Mouse (Mus musculus) kidney, postnatal 14 days (tissue): ENCODE data around the gene Fry.
A peak's percentile ranks its signal among the peaks of the same experiment; 100 is the strongest.

Source experiments
- DNase-seq: peaks from one replicate; pipeline ENCODE4 v3.0.0; 2022; ENCODE audit warnings: mixed read lengths

The Fry gene

GRCm38 (mm10) chr5:150176251-150177015 lies 58.0 kb downstream of the Fry start:
- DNase-seq = no peak

GRCm38 (mm10) chr5:150177757-150178156 lies 59.3 kb downstream of the Fry start:
- no peak for DNase-seq

- DNase-seq = no peak
Measured at GRCm38 (mm10) chr5:150178194-150178801, 59.9 kb downstream of the Fry start.

- no peak for DNase-seq
Measured at GRCm38 (mm10) chr5:150180985-150181607, 62.7 kb downstream of the Fry start.

GRCm38 (mm10) chr5:150184959-150185358 lies 66.5 kb downstream of the Fry start:
- DNase-seq = no peak

DNA sequence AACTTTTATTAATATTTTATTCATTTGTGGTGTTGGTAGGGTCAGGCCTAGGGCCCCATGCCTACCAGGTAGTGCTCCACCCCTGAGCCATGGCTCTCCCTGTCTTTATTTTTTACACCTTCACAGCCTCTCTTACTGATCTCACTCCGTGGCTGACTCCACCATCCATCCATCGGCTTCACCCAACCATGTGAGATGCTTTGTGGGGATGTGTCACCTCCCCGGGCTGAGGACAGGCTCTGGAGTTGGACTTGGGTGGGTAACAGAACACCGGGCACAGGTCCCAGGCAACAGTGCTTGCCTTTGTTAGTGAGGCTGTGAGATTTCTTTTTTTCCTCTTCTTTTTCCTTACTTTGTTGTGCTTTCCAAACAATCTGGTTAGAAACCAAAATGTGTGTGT lies 67.7 kb downstream of the Fry start:
- no peak for DNase-seq

GRCm38 (mm10) chr5:150186676-150187075 lies 68.2 kb downstream of the Fry start:
- no peak for DNase-seq

DNA sequence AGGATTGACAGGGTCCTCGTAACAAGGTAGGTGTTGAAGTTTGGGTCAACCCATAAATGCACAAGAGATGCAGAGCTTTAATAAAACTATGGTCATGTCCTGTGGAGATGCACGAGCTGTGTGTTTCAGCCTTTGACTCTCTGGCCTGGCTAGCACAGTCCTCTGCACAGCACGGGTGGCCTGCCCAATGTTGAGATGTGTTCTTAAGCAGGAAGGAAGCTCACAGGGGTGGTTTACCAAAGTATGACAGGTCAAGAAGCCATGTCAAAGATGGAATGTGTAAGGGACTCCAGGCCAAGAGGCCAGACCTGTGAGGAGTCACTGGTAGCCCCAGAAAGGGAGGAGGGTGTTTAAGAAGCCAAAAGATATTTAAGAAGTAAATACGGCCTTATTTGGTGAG lies 69.6 kb downstream of the Fry start:
- no peak for DNase-seq

DNA sequence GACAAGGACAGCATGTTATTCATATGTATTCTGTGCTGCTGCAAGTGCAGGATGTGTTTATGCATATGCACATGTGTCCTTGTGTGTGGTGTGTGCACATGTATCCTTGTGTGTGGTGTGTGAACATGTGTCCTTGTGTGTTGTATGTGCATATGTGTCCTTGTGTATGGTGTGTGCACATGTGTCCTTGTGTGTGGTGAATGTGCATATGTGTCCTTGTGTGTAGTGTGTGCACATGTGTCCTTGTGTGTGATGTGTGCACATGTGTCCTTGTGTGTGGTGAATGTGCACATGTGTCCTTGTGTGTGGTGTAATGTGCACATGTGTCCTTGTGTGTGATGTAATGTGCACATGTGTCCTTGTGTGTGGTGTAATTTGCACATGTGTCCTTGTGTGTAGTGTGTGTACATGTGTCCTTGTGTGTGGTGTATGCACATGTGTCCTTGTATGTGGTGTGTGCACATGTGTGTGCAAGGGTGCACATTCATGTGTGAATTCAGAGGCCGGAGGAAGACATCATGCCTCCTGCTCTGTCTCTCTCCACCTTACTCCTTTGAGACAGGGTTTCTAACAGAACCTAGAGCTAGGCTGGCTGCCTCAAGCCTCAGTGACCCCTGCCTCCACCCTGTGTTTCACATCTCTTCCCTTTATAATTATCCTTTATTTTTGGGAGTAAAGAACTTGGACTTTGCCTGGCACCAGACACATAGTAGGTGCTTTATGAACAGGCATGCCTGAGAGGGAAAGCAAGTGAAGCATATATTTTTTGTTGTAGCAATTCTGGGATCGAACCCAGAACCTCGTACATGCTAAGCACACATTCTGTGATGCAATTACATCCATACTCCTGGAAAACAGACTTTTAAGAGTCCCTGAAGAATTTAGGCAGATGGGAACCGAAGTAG lies 72.3 kb downstream of the Fry start:
- no peak for DNase-seq

- DNase-seq = peak; percentile 87
Measured at GRCm38 (mm10) chr5:150195514-150196210, 77.2 kb downstream of the Fry start.

- peak; percentile 77 for DNase-seq
Measured at GRCm38 (mm10) chr5:150196211-150196585, 77.8 kb downstream of the Fry start.

DNA sequence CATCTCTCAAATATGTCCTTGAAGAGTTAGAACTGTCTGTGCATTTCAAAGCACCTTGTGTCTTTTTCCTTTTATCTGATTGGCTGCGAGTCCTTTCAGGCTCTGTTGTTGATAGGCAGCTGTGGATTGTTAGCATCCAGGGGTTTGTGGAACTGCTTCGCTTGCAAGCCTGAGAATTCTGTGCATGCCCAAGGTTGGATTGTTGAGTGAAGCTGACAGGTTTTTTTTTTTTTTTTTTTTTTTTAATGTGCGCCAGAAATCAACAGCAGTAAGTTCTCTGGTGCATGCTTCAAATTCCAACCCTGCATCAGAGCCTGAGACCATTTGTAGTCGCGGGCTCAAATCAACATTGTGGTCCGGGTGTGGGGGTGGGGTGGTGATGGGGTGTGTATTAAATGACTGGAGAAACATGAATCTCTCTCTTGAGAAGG lies 78.5 kb downstream of the Fry start:
- peak; percentile 51 for DNase-seq

DNA sequence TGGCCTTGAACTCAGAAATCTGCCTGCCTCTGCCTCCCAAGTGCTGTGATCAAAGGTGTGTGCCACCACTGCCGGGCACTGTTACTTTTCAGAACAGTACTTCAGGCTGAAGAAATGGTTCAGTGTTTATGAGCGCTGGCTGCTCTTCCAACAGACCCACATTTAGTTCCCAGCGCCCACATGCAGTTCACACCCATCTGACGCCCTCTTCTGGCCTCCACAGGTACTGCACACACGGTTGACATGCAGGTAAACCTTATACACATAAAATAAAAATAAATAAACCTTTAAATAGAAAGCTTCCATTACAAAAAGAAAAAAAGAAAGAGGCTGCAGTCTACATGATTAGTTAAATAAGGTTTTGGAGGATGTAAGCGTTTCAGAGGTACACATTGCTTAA lies 88.3 kb downstream of the Fry start:
- no peak for DNase-seq

DNA sequence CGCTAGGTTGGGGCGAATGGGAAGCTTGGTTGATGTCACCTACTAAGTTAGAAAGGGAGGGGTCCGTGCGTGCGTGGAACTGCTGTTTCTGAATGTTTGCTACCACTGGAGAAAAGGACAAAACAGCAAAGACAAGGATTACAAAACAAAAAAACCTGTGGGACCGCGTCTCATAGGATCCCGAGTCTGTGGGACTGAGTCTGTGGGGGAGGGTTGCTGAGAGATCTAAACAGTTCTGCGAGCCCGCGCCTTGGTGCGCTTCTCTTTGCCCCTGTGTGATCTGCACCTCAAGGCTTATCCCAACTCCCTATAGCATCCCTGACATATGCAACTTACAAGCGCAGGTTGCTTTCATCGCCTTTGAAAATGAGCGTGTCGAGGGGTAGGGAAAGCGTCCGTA lies 89.2 kb downstream of the Fry start:
- DNase-seq = no peak

DNA sequence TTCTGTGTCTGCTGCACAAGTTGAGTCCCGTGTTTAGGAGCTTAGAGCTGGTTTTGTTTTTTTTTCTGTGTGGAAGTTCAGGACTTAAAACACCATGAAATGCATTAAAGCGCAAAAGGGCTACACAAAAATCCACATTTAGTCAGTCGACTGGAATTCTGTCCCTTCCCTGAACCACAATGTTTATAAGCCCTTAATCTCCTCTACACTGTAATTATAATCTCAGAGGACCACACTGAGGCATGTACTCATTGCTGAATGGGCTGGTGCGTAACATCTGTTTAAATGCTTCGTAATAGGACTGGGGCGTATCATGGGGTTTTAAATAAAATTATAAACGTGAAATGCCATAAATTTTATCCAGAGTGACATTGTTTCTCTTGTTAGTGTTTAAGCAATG lies 89.6 kb downstream of the Fry start:
- DNase-seq = no peak

DNA sequence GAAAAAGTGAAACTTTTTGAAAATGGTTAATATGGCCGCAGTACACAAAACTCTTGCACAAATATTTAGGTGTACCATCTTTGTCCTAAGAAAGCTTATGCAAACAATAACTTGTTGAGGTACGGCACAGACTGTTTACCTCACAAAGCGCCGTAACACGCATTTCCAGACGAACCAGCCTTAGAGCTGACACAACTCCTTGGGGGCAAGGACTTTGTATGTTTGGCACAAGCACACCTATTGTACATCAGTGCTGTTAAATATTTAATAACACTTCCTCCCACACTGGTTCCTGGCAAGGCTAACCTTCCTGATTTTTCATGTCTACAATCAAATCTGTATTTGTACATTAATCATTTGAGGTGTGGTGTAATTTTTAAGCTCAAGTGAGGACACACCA lies 95.6 kb downstream of the Fry start:
- DNase-seq = no peak

DNA sequence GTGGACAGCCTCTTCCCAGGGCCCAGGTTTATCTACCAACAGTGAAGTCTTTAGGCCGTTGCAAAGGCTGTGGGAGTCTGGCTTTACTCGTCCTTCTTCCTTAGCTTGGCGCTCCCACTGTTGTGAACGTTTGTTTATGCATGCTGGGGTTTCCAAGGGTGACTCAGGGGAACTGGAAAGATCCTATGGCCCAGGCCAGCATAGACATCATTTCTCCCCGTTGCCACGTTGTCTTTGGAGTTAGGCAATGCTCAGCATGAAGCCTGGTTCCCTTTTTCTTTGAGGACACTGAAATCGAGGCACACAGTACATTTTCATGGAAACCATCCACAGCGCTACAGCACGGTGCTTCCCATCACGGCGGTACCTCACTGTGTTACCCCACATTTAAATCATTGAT lies 97.6 kb downstream of the Fry start:
- no peak for DNase-seq

DNA sequence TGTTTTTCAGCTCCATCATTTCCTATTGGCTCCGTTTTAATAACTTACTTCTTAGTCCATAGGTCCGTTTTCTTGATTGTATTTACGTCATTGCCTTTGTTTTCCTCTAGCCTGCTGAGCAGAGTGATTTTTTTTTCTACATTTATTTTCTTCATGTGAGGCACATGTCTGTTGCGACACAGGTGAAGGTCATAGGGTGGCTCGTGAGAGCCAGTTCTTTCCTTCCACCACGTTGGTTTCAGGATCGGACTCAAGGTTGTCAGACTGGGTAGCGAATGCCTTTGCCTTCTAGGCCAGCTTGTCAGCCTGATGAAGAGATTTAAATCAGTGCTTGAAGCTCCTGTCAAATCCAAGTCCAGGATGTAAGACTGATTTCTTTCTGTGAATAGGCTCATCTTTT lies 101.0 kb downstream of the Fry start:
- no peak for DNase-seq

GRCm38 (mm10) chr5:150220333-150220732 lies 101.9 kb downstream of the Fry start:
- peak; percentile 35 for DNase-seq

DNA sequence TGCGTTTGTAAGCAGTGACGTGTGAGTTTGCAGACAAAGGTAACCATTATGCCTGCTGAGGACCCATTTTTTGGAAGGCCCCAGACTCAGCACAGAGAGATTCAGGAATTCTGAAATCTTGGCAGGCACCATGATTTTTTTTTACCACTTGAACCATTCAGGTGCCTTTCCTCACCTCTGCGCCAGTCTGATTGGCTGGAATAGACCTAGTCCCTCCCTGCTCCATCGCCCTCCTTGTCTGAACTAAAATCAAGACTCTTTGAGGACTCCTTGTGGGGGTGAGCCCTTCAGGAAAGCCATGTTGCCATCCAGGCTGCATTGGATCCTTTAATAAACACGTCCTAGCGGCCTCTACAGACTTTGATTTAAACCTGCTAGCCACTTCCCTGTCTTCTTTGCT lies 103.4 kb downstream of the Fry start:
- no peak for DNase-seq

- DNase-seq = no peak
Measured at GRCm38 (mm10) chr5:150223546-150224239, 105.2 kb downstream of the Fry start.

DNA sequence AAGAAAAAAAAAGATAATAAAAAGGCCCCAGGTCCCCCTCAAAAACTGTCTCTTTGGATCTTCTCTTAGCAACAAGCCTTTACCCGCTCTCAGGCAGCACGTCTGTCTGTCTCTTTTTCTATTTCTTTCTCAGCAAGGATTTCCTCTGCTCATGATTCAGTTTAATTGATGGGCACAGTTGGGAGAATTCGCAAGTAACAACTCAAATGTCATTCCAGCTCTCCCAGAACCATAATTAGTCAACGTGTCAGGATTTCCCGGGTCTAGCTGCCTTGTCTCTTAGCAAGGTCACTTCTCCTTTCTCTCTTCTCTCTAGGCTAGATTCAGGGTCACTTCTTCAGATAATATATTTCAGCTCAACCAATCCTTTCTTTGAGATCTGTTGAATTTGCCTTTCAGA lies 110.6 kb downstream of the Fry start:
- DNase-seq = no peak
